Mouse (Mus musculus) heart, embryonic 13.5 days (tissue): ENCODE results near the gene Cacnb1. TPM values are rescaled to one million over a fixed set of nuclear protein-coding genes. Genes with fewer than 3 reads are reported as not detected.
A peak's percentile ranks its signal among the peaks of the same experiment; 100 is the strongest.

Source experiments
- ATAC-seq: fragments of 200-750 bp; cut with Nextera tagmentation; 2 replicates; pipeline ENCODE4 v1.8.0; 2017; ENCODE audit warnings: moderate TSS enrichment; ENCODE audit not compliant: insufficient number of reproducible peaks, low FRiP score, low TSS enrichment; ENCODE audit errors: extremely low read depth
- H3K27ac ChIP-seq: fragments of 300-500 bp; sonication (generic); replicated peaks from 2 replicates; pipeline ENCODE4 v1.5.1; 2015; ENCODE audit warnings: moderate library complexity, mild to moderate bottlenecking, inconsistent platforms
- H3K27me3 ChIP-seq: fragments of 300-500 bp; sonication (generic); replicated peaks from 2 replicates; pipeline ENCODE4 v1.6.1; 2015; ENCODE audit warnings: mild to moderate bottlenecking, inconsistent platforms
- H3K36me3 ChIP-seq: fragments of 300-500 bp; sonication (generic); 2 replicates; pipeline ENCODE4 v1.6.1; 2015; ENCODE audit warnings: mild to moderate bottlenecking, inconsistent platforms
- H3K4me1 ChIP-seq: fragments of 300-500 bp; sonication (generic); 2 replicates; pipeline ENCODE4 v1.6.1; 2015; ENCODE audit warnings: inconsistent platforms
- H3K4me2 ChIP-seq: fragments of 300-500 bp; sonication (generic); 2 replicates; pipeline ENCODE4 v1.6.1; 2015; ENCODE audit warnings: inconsistent platforms, mild to moderate bottlenecking, moderate library complexity
- H3K4me3 ChIP-seq: fragments of 300-500 bp; sonication (generic); 2 replicates; pipeline ENCODE4 v1.5.1; 2015; ENCODE audit warnings: moderate library complexity, mild to moderate bottlenecking, inconsistent platforms
- H3K9ac ChIP-seq: fragments of 300-500 bp; sonication (generic); 2 replicates; pipeline ENCODE4 v1.6.1; 2015; ENCODE audit warnings: inconsistent platforms, mild to moderate bottlenecking, moderate library complexity
- H3K9me3 ChIP-seq: fragments of 300-500 bp; sonication (generic); 2 replicates; pipeline ENCODE4 v1.6.1; 2016; ENCODE audit warnings: inconsistent platforms
- WGBS: fragments of 180-500 bp; shearing (Covaris S2); methylation state at CpG from one replicate; pipeline ENCODE4 v1.1.7; 2015; ENCODE audit warnings: mixed read lengths; 5-methylcytosine and 5-hydroxymethylcytosine counted together
- polyA plus RNA-seq: library from polyadenylated mRNA; unstranded; fragments of >200 nt; fragmentation: Nextera tagmentation; extraction: Ambion mirVana; gene quantifications from 2 replicates; pipeline ENCODE4 v1.2.1, GENCODE M21; 2015

Cacnb1 gene
- polyA plus RNA-seq, 1 experiment from 2014 or later = 6.0 TPM

DNA sequence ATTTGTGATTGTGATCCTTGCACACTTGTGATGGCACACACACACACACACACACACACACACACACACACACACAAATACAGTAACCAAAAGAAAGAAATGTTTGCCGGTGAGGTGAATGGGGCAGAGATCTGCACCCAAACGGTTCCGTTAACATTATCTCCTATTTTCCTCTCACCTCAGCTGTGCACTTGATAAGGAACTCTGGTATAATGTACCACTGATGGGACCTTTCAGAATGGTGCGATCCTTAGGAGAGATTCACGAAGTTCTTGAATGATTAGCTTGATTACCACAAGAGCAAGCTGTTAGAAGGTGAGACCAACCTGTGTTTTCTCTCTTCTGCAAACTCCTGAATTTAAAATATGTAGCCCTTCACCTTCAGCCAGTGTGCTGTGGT is 54.4 kb downstream of the Cacnb1 start:
- no peak for ATAC-seq
- H3K4me2 ChIP-seq = no peak overlapping the region
- H3K36me3 ChIP-seq = no peaks in the 10 kb centered on the region
- H3K4me1 ChIP-seq = peaks cover 21% of the 10 kb centered on the region
- no peak overlapping the region for H3K27ac ChIP-seq
- no peak overlapping the region for H3K9ac ChIP-seq
- H3K4me3 ChIP-seq = no peak overlapping the region
- WGBS = 39% methylated on average over 5 of the region's 5 CpGs
- no peaks in the 10 kb centered on the region for H3K9me3 ChIP-seq
- H3K27me3 ChIP-seq = peaks cover 44% of the 10 kb centered on the region

DNA sequence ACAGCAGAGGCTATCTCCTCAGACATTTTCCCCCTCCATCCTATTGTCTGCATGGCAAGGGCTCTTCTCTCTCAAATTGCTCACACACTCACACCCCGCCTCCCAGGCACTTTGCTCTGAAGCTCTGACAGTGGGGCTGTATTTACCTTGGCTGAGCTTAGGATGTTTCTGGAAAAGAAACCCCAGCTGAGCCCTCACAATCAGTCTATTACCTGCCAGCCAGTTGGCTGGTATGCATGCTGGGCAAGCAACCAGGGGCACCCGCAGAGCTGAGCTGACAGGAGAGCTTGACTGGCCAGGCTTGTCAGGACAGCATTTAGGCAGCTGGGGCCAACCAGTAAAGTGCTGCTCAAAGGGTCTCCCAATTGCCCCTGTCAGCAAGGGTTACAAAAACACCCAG is 55.7 kb downstream of the Cacnb1 start:
- no peak for ATAC-seq
- Histone ChIP-seq H3K9me3 (no peaks in the 10 kb centered on the region), H3K4me1 (peaks cover 21% of the 10 kb centered on the region), H3K4me3 (no peak overlapping the region), H3K36me3 (no peaks in the 10 kb centered on the region), H3K27ac (no peak overlapping the region), H3K27me3 (peaks cover 44% of the 10 kb centered on the region), H3K9ac (no peak overlapping the region), H3K4me2 (no peak overlapping the region)
- 29% methylated on average over 2 of the region's 2 CpGs for WGBS

DNA sequence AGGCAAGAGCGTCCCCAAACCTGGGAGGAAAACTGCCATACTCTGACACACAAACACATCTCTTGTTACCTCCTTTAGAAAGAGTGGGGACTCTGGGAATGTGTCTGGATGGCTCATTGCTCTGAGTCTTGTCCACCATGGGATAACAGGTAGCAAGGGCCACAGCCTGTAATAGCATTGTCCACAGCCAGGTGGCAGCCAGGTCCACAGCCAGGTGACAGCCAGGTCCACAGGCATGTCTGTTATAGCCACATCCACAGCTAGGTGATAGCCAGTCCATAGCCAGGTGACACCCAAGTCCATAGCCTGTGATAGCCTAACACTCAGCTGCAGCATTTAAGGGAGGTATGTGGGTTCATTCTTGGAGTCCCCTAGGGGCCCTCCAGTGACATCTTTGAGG is 61.9 kb downstream of the Cacnb1 start:
- no peak for ATAC-seq
- H3K27ac ChIP-seq = no peak overlapping the region
- no peaks in the 10 kb centered on the region for H3K9me3 ChIP-seq
- WGBS = 66% methylated on average over 1 of the region's 1 CpGs
- H3K9ac ChIP-seq = no peak overlapping the region
- no peak overlapping the region for H3K4me3 ChIP-seq
- H3K4me1 ChIP-seq = 0 out of 2 replicates have a peak, but pooled peaks cover 5% of the 10 kb centered on the region
- no peaks in the 10 kb centered on the region for H3K36me3 ChIP-seq
- H3K27me3 ChIP-seq = 0 out of 2 replicates have a peak, but pooled peaks cover 16% of the 10 kb centered on the region
- no peak overlapping the region for H3K4me2 ChIP-seq

DNA sequence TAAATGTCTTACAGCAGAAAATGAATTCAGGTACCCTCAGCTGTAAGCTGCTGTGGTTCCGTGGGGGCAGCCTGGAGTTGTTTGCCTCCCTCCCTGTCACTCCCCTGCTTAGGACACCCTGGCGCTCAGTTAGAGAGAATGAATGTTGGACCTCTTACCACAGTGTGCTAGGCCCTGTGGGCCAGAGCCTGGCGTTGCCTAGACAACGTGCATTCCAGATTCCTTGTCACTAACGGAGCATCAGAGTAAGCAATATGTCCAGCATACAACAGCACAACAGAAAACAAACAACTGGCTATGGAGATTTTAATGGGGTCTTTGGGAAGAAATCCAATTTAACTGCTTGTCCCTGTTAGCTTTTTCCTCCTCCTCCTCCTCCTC is 63.5 kb downstream of the Cacnb1 start:
- no peak overlapping the region for H3K4me3 ChIP-seq
- H3K4me2 ChIP-seq = no peak overlapping the region
- no peaks in the 10 kb centered on the region for H3K36me3 ChIP-seq
- 0 out of 2 replicates have a peak, but pooled peaks cover 10% of the 10 kb centered on the region for H3K27me3 ChIP-seq
- no peak for ATAC-seq
- 61% methylated on average over 5 of the region's 5 CpGs for WGBS
- H3K9me3 ChIP-seq = no peaks in the 10 kb centered on the region
- peaks cover 14% of the 10 kb centered on the region for H3K4me1 ChIP-seq
- no peak overlapping the region for H3K9ac ChIP-seq
- H3K27ac ChIP-seq = no peak overlapping the region

DNA sequence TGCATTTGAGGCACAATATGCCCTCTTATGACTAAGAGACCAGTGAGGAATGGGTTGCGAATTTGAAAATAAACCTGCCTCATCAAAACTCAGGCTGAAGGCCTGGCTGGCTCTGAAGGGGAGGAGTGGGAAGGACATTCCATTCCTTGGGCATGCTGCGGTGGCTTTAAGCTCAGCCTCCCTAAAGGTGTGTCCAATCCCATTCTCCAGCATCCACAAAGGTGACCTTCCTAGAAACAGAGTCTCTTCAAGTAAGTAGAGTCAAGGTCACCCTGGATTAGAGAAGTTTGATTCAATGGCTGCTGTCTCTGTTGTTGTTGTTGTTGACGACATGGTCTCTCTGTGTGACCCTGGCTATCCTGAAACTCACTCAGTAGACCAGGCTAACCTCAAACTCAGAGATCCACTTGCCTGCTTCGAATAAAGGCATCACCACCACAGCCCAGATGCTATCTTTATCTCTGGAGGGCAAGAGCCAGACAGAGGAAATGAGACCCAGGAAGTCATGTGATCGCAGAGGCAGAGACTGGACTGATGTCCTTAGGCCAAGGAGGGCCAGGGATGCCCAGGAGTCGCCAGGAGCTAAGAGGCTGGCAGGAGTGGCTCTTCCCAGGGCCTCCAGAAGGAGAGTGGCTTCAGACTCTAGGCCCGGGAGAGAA is 64.1 kb downstream of the Cacnb1 start:
- Histone ChIP-seq H3K36me3 (no peaks in the 10 kb centered on the region), H3K4me3 (no peak overlapping the region), H3K4me1 (peaks cover 19% of the 10 kb centered on the region), H3K27me3 (0 out of 2 replicates have a peak, but pooled peaks cover 6% of the 10 kb centered on the region), H3K9ac (no peak overlapping the region), H3K9me3 (no peaks in the 10 kb centered on the region), H3K4me2 (no peak overlapping the region), H3K27ac (no peak overlapping the region)
- ATAC-seq = no peak
- WGBS = 64% methylated on average over 7 of the region's 7 CpGs

DNA sequence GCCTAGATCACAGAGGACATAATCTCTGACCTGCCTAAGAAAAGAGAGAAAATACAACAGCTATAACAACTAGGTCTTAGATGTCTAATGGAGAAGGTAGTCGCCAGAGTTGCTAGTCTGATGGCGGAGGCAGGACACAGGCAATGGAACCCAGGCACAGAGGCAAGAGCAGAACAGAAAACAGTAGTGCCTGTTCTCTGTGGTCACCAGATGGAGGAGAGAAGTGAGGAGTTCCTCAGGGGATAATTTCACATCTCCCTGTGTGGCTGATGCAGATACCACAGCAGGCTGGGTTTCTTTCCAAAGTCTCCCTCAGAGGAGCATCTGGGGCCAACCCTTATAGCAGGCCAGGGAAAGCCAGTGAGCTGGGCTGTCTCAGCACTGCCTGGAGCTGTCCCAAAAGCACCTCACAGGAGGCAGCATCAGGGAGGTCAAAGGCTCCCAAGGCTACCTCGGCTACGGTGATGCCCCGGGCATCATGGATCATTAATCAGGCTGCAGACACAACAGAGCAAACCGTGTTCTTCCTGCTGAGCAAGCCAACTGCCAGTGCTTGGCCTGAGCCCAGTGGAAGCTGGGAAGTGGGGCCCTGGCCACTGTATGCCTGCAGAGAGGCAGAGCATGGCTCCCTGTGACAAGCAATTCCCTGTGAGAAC is 65.8 kb downstream of the Cacnb1 start:
- ATAC-seq = no peak
- no peaks in the 10 kb centered on the region for H3K9me3 ChIP-seq
- peaks cover 19% of the 10 kb centered on the region for H3K4me1 ChIP-seq
- 0 out of 2 replicates have a peak, but pooled peaks cover 6% of the 10 kb centered on the region for H3K27me3 ChIP-seq
- WGBS = 73% methylated on average over 6 of the region's 6 CpGs
- no peak overlapping the region for H3K4me2 ChIP-seq
- no peak overlapping the region for H3K27ac ChIP-seq
- no peak overlapping the region for H3K4me3 ChIP-seq
- no peak overlapping the region for H3K9ac ChIP-seq
- no peaks in the 10 kb centered on the region for H3K36me3 ChIP-seq

DNA sequence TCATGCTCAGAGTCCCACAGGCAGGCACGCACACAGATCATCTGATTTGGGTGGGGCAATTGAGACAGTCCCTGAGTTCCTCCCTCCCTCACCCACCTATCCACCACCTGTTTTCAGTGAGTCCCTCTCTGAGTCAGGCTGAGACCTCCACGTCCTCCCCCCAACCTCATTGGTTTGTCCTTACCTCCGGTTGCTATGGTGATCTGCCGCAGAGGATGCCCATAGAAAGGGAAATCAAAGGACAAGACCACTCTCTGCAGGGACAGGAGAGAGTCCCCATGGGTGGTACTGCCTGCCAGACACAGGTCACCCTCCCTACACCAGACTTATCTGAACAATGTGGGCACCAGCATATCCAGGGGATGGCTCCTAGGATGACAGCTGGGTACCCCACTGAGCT is 66.9 kb downstream of the Cacnb1 start:
- Histone ChIP-seq H3K4me2 (no peak overlapping the region), H3K27me3 (0 out of 2 replicates have a peak, but pooled peaks cover 6% of the 10 kb centered on the region), H3K9me3 (no peaks in the 10 kb centered on the region), H3K36me3 (no peaks in the 10 kb centered on the region), H3K4me1 (peaks cover 19% of the 10 kb centered on the region), H3K27ac (no peak overlapping the region), H3K9ac (no peak overlapping the region), H3K4me3 (no peak overlapping the region)
- 67% methylated on average over 4 of the region's 4 CpGs for WGBS
- ATAC-seq = no peak

DNA sequence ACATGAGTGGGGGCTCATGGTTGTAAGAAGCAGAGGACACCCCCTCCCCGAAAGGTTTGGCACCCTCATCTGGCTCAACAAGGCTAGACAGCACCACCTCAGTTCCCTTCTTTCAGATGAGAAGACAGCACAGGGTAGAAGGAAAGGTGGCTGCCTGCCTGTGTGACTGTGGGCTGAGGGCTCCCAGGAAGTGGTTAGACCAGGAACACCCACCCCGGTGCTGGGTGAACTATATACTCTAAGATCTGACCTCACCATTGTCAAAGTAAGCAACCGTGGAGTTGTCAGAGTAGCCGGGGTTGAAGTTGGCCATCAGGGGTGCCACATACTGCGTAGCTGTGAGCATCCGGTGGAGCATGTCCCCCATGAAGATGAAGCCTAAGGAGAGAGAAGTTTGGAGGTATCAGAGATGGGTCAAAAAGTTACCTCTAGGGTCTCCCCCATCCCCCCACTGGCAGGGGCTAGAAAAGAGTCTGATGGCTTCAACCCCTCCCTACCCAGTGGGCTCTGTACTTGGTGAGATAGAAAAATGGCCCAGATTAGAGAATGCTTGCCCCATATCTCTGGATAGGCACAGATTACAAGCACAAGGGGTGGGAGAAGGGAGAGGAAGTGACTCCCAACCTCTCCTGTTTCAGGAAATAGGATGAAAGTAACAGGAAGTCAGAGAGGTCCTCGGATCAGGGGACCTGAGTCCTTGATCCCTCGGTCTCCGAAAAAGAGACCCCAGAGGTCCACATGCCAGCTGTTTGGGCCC is 67.5 kb downstream of the Cacnb1 start:
- Histone ChIP-seq H3K27ac (no peak overlapping the region), H3K9me3 (no peaks in the 10 kb centered on the region), H3K9ac (0 out of 2 replicates have a peak overlapping the region, but pooled peaks have one; percentile 11), H3K4me2 (no peak overlapping the region), H3K27me3 (peaks cover 6% of the 10 kb centered on the region; the same call in 1 of the 2 replicates), H3K36me3 (no peaks in the 10 kb centered on the region), H3K4me1 (peaks cover 19% of the 10 kb centered on the region), H3K4me3 (no peak overlapping the region)
- 65% methylated on average over 9 of the region's 9 CpGs for WGBS
- ATAC-seq = no peak

DNA sequence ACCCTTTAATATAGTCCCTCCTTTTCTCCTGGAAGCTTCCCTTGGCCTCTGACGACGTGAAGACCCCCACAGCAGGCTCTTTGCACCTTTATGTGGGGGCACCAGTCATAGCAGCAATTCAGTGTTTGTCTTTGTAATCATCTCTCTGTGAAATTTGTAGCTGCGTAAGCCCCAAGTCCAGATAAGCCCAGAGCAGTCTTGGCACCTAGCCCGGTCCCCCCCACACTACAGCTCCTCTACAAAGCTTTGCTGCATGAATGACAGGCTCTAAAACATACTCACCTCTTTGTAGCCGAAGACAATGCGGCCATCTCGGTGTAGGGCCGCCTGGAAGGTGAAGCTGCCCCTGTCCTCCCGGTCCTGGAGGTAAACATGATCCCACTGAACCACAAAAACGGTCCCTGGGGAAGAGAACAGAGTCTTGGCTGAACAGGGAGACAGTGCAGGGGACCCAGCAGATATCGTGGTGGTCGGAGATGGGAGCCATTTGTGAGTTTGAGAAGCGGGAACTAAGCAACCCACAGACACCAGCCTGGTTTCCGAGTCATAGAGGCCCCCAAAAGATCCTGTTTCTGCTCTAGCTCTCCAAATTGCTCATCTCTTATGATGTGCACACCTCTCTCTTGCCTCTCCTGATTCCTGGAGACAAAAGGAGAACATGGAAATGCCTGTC is 68.2 kb downstream of the Cacnb1 start:
- Histone ChIP-seq H3K27ac (no peak overlapping the region), H3K4me3 (no peak overlapping the region), H3K4me1 (peaks cover 19% of the 10 kb centered on the region), H3K36me3 (no peaks in the 10 kb centered on the region), H3K4me2 (peak overlapping the region; percentile 26), H3K9me3 (no peaks in the 10 kb centered on the region), H3K9ac (peak overlapping the region; percentile 50; the same call in 1 of the 2 replicates), H3K27me3 (peaks cover 6% of the 10 kb centered on the region; the same call in 1 of the 2 replicates)
- ATAC-seq = no peak
- 39% methylated on average over 14 of the region's 14 CpGs for WGBS

DNA sequence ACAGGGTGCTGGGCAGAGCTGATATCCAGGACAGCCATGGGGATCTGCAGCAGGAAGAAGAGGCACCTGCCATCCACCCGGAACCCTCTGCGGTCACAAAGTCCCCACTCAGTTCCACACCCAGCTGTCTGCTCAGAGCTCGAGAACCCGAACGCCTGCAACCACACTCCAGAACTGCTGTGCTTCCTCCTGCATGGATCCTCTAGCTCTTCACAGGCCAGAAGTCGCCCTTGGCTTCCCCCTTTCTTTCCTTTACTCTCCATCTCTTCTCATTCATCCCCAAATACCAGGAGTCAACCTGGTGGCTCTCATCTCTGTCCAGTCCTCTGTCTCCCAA is 68.9 kb downstream of the Cacnb1 start:
- Histone ChIP-seq H3K4me1 (peaks cover 16% of the 10 kb centered on the region), H3K4me3 (no peak overlapping the region), H3K27ac (no peak overlapping the region), H3K27me3 (peaks cover 6% of the 10 kb centered on the region; the same call in 1 of the 2 replicates), H3K36me3 (no peaks in the 10 kb centered on the region), H3K9me3 (no peaks in the 10 kb centered on the region), H3K9ac (no peak overlapping the region), H3K4me2 (no peak overlapping the region)
- 79% methylated on average over 6 of the region's 6 CpGs for WGBS
- no peak for ATAC-seq
